Comparison of ENCODE assay signal across 15 mouse cellular contexts in the genomic region with DNA sequence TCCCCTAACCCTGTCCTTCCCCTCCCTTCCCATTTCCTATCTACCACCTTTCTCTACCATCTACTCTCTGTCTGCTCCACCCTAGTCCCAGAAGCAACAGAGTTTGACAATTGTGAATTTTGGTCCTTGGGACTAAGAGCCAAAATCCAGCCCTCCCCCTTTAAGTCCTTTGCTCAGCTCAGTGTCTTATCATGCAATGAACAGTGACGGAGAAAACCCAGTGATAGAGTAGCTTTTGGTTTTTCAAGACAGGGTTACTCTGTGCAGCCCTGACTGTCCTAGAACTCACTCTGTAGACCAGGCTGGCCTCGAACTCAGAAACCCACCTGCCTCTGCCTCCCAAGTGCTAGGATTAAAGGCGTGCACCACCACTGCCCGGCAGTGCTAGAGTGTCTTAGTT.
"Had no signal": no experiment of that assay in that cellular context is flagged by ENCODE, and none has a peak within 500 bp of the region (broad histone marks: within the 10 kb centered on the region; RNA-seq: fewer than 3 reads in every experiment).

No protein-coding gene starts in this region.

- H3K27ac ChIP-seq: kidney, postnatal 0 days; layer of hippocampus, adult 2 months; limb, embryonic 10.5 days; limb, embryonic 13.5 days; lung, embryonic 15.5 days; midbrain, embryonic 13.5 days had no signal

- H3K9me3 ChIP-seq: limb, embryonic 10.5 days; lung, embryonic 15.5 days; midbrain, embryonic 13.5 days had no signal

- H3K4me2 ChIP-seq: limb, embryonic 13.5 days; lung, embryonic 15.5 days; midbrain, embryonic 13.5 days had no signal

- ATAC-seq: inflammation-experienced regulatory T-cells, adult 6 months; intestine, embryonic 16.5 days; midbrain, embryonic 13.5 days had no signal

- DNase-seq: kidney, adult 2 months; kidney, postnatal 25 days; layer of hippocampus, adult 9-11 months; lung, postnatal 10 days; lung, postnatal 36 days; thymus, adult 18-20 months; thymus, postnatal 36 days had no signal

- H3K9ac ChIP-seq: limb, embryonic 13.5 days; lung, embryonic 15.5 days; midbrain, embryonic 13.5 days had no signal

- H3K4me1 ChIP-seq: midbrain, embryonic 13.5 days had no signal

- H3K4me3 ChIP-seq: layer of hippocampus, adult 2 months; limb, embryonic 10.5 days; limb, embryonic 13.5 days; lung, embryonic 15.5 days; midbrain, embryonic 13.5 days had no signal

- H3K27me3 ChIP-seq: limb, embryonic 13.5 days; lung, embryonic 15.5 days; midbrain, embryonic 13.5 days had no signal

- H3K36me3 ChIP-seq: limb, embryonic 10.5 days; limb, embryonic 13.5 days; lung, embryonic 15.5 days; midbrain, embryonic 13.5 days had no signal
